Mouse (Mus musculus) kidney, embryonic 15.5 days (tissue): Measurements from ENCODE around the gene Nup85. TPM values are rescaled to one million over a fixed set of nuclear protein-coding genes. Genes with fewer than 3 reads are reported as not detected.

Experiments
- ATAC-seq: fragments of 200-750 bp; cut with Nextera tagmentation; replicated peaks from 2 replicates; pipeline ENCODE4 v1.8.0; 2017; ENCODE audit warnings: moderate TSS enrichment; ENCODE audit not compliant: low FRiP score
- H3K27ac ChIP-seq: fragments of 300-500 bp; sonication (generic); 2 replicates; pipeline ENCODE4 v1.5.1; 2015; ENCODE audit warnings: mild to moderate bottlenecking, inconsistent platforms
- H3K27me3 ChIP-seq: fragments of 300-500 bp; sonication (generic); 2 replicates; pipeline ENCODE4 v1.6.1; 2015; ENCODE audit warnings: inconsistent platforms
- H3K36me3 ChIP-seq: fragments of 300-500 bp; sonication (generic); 2 replicates; pipeline ENCODE4 v1.6.1; 2015; ENCODE audit warnings: inconsistent platforms
- H3K4me1 ChIP-seq: fragments of 300-500 bp; sonication (generic); 2 replicates; pipeline ENCODE4 v1.6.1; 2015; ENCODE audit warnings: inconsistent platforms
- H3K4me2 ChIP-seq: fragments of 300-500 bp; sonication (generic); 2 replicates; pipeline ENCODE4 v1.6.1; 2015; ENCODE audit warnings: moderate library complexity, mild to moderate bottlenecking, inconsistent platforms
- H3K4me3 ChIP-seq: fragments of 300-500 bp; sonication (generic); replicated peaks from 2 replicates; pipeline ENCODE4 v1.5.1; 2015; ENCODE audit warnings: mild to moderate bottlenecking, inconsistent platforms
- H3K9ac ChIP-seq: fragments of 300-500 bp; sonication (generic); 2 replicates; pipeline ENCODE4 v1.6.1; 2015; ENCODE audit warnings: mild to moderate bottlenecking, inconsistent platforms
- H3K9me3 ChIP-seq: fragments of 300-500 bp; sonication (generic); replicated peaks from 2 replicates; pipeline ENCODE4 v1.6.1; 2016; ENCODE audit warnings: inconsistent platforms
- WGBS: fragments of 180-500 bp; shearing (Covaris S2); methylation state at CpG from one replicate; pipeline ENCODE4 v1.1.7; 2015; ENCODE audit warnings: mixed read lengths; 5-methylcytosine and 5-hydroxymethylcytosine counted together
- polyA plus RNA-seq: library from polyadenylated mRNA; unstranded; fragments of >200 nt; fragmentation: Nextera tagmentation; extraction: Ambion mirVana; gene quantifications from 2 replicates; pipeline ENCODE4 v1.2.1, GENCODE M21; 2015

The Nup85 gene
- polyA plus RNA-seq, 1 experiment from 2014 or later = 190 TPM

DNA sequence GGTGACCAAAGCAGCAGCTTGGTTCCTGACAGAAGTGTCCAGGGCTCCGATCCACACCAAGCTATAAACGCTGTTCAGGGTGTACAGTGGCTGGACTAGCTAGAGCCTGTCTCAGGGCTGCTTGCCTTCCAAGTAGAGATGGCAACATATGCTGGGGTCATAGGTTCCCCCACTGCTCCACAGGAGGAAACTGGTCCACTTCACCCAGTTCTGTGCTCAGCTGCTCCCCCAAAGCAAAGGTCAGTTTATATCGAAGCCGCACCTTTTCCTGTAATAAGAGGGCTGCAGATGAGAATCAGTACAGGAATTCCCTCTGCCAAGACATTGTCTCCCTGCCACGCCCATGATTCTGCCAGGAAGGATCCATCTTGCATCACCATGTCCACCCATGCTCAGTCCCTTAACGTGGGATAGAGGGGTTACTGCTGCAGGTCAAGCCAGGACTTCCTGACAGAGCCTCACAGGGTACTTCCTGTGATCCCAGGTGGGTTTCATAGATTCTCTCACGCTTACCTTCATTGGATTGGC is 21.4 kb downstream of the Nup85 start:
- peaks cover 97% of the 10 kb centered on the region for H3K36me3 ChIP-seq
- no peak overlapping the region for H3K9ac ChIP-seq
- no peaks in the 10 kb centered on the region for H3K27me3 ChIP-seq
- H3K4me2 ChIP-seq = no peak overlapping the region
- 86% methylated on average over 7 of the region's 7 CpGs for WGBS
- H3K4me3 ChIP-seq = no peak overlapping the region
- H3K9me3 ChIP-seq = no peaks in the 10 kb centered on the region
- H3K4me1 ChIP-seq = no peaks in the 10 kb centered on the region
- no peak for ATAC-seq
- H3K27ac ChIP-seq = no peak overlapping the region

DNA sequence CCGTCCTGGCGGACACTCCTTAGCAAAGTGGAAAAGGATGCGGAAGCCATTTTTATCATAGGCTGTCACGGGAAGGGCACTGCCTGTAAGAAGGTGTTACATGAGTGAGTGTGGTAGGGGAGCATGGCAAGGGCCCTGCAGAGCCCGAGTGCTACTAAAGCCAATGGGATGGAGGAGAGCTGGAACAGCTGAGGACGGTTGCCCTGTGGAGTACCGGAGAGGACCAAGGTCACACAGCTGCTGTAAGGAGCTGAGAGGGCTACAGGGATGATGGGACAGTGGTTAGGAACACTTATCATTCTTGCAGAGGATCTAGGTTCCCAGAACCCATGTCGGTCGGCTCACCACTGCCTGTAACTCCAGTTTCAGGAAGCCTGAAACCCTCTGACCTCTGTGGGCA is 22.2 kb downstream of the Nup85 start:
- Histone ChIP-seq H3K9me3 (no peaks in the 10 kb centered on the region), H3K4me1 (no peaks in the 10 kb centered on the region), H3K27me3 (no peaks in the 10 kb centered on the region), H3K4me3 (no peak overlapping the region), H3K36me3 (peaks cover 97% of the 10 kb centered on the region), H3K27ac (no peak overlapping the region), H3K9ac (no peak overlapping the region), H3K4me2 (no peak overlapping the region)
- WGBS = 89% methylated on average over 9 of the region's 9 CpGs
- ATAC-seq = no peak

DNA sequence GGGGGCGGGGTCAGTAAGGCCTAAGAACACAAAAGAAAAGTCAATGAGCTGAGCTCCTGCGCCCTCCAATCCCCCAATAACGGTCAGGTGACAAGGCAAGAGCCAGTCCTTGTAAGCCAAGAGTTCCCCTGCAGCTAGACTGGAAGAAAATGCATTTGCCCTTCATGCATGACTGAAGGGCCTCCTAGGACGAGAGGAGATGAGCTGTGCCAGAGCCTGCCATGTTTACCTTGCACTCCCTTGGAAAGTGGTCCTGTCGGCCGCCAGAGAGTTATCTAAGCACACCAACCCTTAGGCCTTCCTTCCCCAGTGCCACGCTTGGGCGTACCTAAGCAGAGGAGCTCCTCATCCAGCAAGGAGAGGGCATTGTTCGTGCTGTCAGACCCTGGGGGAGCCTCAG is 23.8 kb downstream of the Nup85 start:
- no peak overlapping the region for H3K4me2 ChIP-seq
- no peaks in the 10 kb centered on the region for H3K27me3 ChIP-seq
- ATAC-seq = 0 out of 2 replicates have a peak, but pooled peaks have one; percentile 28
- no peak overlapping the region for H3K4me3 ChIP-seq
- 72% methylated on average over 9 of the region's 9 CpGs for WGBS
- 0 out of 2 replicates have a peak overlapping the region, but pooled peaks have one; percentile 13 for H3K27ac ChIP-seq
- no peaks in the 10 kb centered on the region for H3K4me1 ChIP-seq
- no peaks in the 10 kb centered on the region for H3K9me3 ChIP-seq
- H3K36me3 ChIP-seq = peaks cover 96% of the 10 kb centered on the region
- H3K9ac ChIP-seq = no peak overlapping the region

DNA sequence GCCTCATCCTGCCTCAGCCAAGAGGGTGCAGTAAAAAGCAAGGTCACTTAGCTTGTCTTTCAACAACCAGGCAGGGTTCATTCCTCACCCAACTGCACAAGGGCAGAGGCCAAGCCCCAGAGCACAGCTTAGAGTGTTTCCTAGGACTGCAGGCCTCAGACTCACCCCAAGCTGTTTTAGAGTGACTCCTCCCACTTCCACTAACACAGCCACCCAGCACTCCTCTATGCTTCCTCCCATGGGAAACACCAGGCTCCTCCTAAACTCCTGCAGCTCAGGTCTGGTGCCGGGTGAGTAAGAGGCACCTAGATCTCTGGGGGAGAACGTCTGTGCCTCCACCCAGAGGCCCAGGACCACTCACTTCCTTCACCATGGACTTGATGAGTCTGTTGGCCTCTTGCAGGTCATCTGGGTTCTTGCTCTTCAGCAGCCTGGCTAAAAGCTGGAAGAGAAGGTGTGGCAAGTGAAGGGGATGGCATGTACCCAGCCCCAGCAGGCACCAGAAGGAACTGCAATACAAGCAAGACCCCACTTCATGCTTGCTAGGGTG is 26.4 kb downstream of the Nup85 start:
- H3K4me1 ChIP-seq = no peaks in the 10 kb centered on the region
- ATAC-seq = no peak
- WGBS = 81% methylated on average over 2 of the region's 2 CpGs
- no peak overlapping the region for H3K9ac ChIP-seq
- H3K4me3 ChIP-seq = no peak overlapping the region
- H3K27ac ChIP-seq = no peak overlapping the region
- H3K36me3 ChIP-seq = peaks cover 96% of the 10 kb centered on the region
- no peak overlapping the region for H3K4me2 ChIP-seq
- H3K9me3 ChIP-seq = no peaks in the 10 kb centered on the region
- H3K27me3 ChIP-seq = no peaks in the 10 kb centered on the region

DNA sequence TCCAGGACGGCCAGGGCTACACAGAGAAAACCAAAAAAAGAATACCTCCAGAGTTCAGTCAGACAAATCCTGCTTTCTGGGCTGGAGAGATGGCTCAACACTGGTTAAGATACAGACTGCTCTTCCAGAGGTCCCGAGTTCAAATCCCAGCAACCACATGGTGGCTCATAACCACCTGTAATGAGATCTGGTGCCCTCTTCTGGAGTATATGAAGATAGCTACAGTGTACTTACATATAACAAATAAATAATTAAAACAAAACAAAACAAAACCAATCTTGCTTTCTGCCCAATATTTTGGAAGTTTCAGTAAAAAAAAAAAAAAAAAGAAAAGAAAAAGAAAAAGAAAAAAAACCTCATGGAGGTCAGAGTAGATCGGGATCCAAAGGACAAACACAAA is 31.0 kb downstream of the Nup85 start:
- WGBS = 93% methylated on average over 3 of the region's 3 CpGs
- H3K36me3 ChIP-seq = peaks cover 89% of the 10 kb centered on the region
- no peak overlapping the region for H3K4me3 ChIP-seq
- no peaks in the 10 kb centered on the region for H3K9me3 ChIP-seq
- no peak overlapping the region for H3K9ac ChIP-seq
- no peak overlapping the region for H3K4me2 ChIP-seq
- H3K27ac ChIP-seq = no peak overlapping the region
- ATAC-seq = no peak
- peaks cover 4% of the 10 kb centered on the region; the same call in 1 of the 2 replicates for H3K4me1 ChIP-seq
- H3K27me3 ChIP-seq = no peaks in the 10 kb centered on the region

DNA sequence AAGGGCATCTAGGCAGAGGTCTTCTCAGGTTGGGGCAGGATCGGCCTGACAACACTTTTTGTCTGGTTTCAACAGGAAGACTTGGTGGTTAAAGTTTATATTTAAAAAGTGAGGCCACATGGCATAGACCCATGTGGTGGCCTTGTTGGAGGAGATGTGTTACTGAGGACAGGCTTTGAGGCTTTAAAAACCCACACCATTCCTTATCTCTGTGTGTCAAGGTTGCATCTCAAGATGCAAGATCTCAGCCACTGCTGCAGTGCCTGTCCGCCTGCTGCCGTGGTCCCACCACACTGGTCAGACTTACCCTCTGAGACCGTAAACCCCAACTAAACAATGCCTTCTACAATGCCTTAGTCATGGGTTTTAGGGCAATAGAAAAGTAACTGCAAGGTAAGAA is 34.1 kb downstream of the Nup85 start:
- Histone ChIP-seq H3K9me3 (no peaks in the 10 kb centered on the region), H3K27me3 (no peaks in the 10 kb centered on the region), H3K36me3 (peaks cover 58% of the 10 kb centered on the region), H3K9ac (no peak overlapping the region), H3K4me2 (no peak overlapping the region), H3K4me3 (no peak overlapping the region), H3K27ac (no peak overlapping the region), H3K4me1 (peaks cover 26% of the 10 kb centered on the region)
- 92% methylated on average over 4 of the region's 4 CpGs for WGBS
- ATAC-seq = no peak

DNA sequence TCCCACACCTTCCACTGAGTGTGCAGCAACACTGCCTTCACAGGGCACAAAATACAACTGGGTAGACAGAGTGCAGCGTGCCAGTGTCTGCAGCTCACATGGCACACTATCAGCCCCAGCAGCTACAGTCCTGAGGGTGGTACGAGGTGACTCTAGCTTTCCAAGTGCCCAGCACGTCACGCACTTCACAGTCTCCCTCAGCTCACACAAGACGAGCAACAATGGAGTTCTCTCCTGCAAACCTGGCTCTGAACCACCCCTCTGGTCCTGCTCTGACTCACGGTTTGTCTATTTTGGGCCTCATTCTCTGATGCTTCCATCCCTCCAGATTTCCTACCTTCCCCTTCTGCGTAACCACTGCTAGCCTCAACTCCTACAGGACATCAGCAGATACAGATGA is 35.5 kb downstream of the Nup85 start:
- no peaks in the 10 kb centered on the region for H3K9me3 ChIP-seq
- H3K27ac ChIP-seq = no peak overlapping the region
- H3K4me2 ChIP-seq = no peak overlapping the region
- H3K4me1 ChIP-seq = peaks cover 29% of the 10 kb centered on the region
- H3K9ac ChIP-seq = no peak overlapping the region
- H3K36me3 ChIP-seq = peaks cover 44% of the 10 kb centered on the region
- WGBS = 93% methylated on average over 7 of the region's 7 CpGs
- no peak for ATAC-seq
- no peak overlapping the region for H3K4me3 ChIP-seq
- H3K27me3 ChIP-seq = no peaks in the 10 kb centered on the region

DNA sequence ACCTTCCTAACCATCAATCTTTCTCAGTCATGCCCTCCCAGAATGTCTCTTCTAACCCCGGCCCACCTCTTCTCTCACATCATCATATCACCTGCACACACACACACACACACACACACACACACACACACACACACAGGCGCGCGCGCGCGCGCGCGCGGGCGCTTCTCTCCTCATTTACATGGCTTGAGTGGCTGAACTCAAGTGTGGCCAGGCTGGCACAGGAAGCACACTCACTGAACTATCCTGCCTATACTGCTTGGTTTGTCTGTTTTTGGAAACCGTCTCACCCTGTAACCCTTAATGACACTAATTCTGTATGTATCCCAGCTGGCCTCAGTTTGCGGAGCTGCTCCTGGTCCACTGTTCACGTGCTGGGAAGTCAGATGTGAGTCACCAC is 36.5 kb downstream of the Nup85 start:
- H3K27me3 ChIP-seq = no peaks in the 10 kb centered on the region
- 89% methylated on average over 15 of the region's 15 CpGs for WGBS

DNA sequence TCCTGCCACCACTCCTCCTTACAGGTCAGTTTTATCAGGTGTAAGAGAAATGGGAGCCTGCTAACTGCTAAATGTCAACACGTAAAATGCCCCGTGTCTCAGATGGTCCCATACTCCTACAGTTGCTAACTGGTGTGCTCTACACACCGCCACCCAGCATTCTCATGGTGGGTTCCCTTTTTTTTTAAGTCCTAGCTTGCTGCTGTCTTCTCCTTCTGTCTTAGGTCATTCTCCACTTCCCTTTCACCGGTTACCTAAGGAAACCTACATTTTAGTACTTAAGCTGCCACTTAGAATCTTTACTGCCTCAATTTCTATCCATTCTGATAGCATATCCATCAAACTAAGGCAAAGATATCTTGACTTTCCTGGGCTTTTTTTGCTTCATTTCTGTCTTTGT is 36.9 kb downstream of the Nup85 start:
- ATAC-seq = no peak
- Histone ChIP-seq H3K27ac (no peak overlapping the region), H3K4me3 (no peak overlapping the region), H3K4me1 (peaks cover 40% of the 10 kb centered on the region), H3K9ac (no peak overlapping the region), H3K9me3 (no peaks in the 10 kb centered on the region), H3K4me2 (no peak overlapping the region), H3K36me3 (peaks cover 41% of the 10 kb centered on the region), H3K27me3 (no peaks in the 10 kb centered on the region)
- 86% methylated on average over 4 of the region's 4 CpGs for WGBS

More for the DNA sequence above, 36.5 kb downstream of the Nup85 start:
- H3K9ac ChIP-seq = no peak overlapping the region
- no peaks in the 10 kb centered on the region for H3K9me3 ChIP-seq
- H3K4me2 ChIP-seq = no peak overlapping the region
- H3K36me3 ChIP-seq = peaks cover 41% of the 10 kb centered on the region
- peaks cover 39% of the 10 kb centered on the region for H3K4me1 ChIP-seq
- no peak overlapping the region for H3K4me3 ChIP-seq
- no peak for ATAC-seq
- no peak overlapping the region for H3K27ac ChIP-seq

DNA sequence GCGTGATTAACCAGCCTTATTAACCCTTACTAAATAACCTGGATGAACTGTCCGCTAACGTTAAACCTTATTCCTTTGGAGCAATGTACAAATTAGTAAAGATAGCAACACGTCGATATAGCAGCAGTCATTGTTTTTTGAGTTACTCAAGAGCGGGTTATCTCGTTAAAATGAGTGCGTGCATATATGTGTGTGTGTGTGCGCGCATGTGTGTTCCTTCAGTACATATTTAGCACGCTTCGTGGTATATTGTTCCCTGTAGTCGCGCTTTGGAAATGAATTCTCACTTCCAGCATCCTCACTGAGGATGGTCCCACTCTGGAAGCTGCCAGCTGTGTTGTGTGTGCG is 38.9 kb downstream of the Nup85 start:
- H3K4me2 ChIP-seq = peak overlapping the region; percentile 85
- peaks cover 40% of the 10 kb centered on the region for H3K4me1 ChIP-seq
- no peaks in the 10 kb centered on the region for H3K9me3 ChIP-seq
- peaks cover 46% of the 10 kb centered on the region for H3K36me3 ChIP-seq
- peak overlapping the region; percentile 95 for H3K27ac ChIP-seq
- no peaks in the 10 kb centered on the region for H3K27me3 ChIP-seq
- H3K9ac ChIP-seq = peak overlapping the region; percentile 98
- peak overlapping the region; percentile 88 for H3K4me3 ChIP-seq
- 3% methylated on average over 15 of the region's 15 CpGs for WGBS
- no peak for ATAC-seq

DNA sequence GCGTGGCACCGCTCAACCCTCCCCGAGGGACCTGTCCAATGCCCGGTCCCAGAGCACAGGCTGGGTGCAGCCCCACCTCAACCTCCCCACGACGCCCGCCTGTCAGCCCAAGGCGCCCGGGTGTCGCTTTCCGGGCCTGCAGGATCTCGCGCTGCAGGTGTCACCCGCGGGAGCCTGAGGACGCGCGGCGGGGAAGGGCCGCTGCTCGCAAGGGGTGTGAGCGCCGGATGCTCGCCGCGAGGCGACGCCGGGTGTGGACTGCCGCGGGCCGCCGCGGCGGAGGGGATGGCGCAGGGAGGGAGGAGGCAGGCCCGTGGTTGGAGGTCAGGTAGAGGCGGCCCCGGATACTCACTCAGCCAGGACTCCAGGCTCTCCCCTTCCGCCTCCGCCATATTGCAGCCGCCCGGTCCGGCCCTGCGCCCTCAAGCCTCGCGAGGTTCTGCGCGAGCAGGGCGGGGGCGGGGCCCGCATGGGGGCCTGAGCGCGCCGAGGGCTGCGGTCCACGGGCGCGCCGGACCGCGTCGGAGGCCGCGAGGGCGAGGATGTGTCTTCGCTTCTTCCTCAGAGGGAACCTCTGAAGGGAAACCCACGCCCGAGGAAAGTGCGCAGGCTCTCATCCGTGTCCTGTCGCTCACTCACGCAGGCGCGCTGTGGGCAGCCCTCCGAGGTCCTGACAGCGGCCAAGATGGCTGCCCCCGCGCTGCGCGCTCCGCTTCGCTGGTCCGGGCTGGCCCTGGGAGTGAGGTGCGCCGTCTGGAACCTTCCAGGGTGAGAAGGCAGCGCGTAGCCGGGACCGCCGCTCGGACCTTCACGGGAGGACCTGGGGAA is 39.5 kb downstream of the Nup85 start, which contains the start of the genes Mrps7 and Gga3:
Gene Mrps7 (plus strand): TSS at position 450 of the 828 bp plus-strand sequence.
Gene Gga3 (minus strand): TSS at position 576 of the 828 bp plus-strand sequence.
- under 1% methylated on average over 79 of the region's 93 CpGs for WGBS
- Histone ChIP-seq H3K9ac (peak within 1 kb of the TSS; percentile 98), H3K27me3 (no peaks in the 10 kb centered on the region), H3K4me3 (peak within 1 kb of the TSS; percentile 88), H3K27ac (peak within 1 kb of the TSS; percentile 95), H3K36me3 (peaks cover 46% of the 10 kb centered on the region), H3K4me1 (peaks cover 40% of the 10 kb centered on the region), H3K4me2 (peak within 1 kb of the TSS; percentile 85), H3K9me3 (no peaks in the 10 kb centered on the region)
- peak; percentile 97 for ATAC-seq

DNA sequence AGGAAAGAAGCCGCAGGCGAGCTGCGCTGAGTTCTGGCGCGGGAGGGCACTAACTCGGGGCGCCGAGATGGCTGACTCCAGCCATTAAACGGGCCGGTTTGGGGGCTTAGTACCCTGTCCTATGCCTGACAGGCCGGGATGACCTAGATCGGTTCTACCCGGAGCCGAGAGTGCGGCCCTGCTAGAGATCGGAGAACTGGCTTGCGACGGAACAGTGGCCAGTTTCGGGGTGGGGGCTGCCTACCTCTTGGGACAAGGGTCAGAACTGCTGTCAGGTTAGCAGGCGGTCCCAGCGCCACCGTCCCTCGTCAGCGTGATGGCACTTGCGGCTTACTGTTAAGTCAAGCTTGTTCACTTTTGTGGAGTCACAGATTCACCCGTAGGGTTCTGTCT is 40.1 kb downstream of the Nup85 start:
- Histone ChIP-seq H3K4me2 (peak overlapping the region; percentile 85), H3K27me3 (no peaks in the 10 kb centered on the region), H3K9ac (peak overlapping the region; percentile 98), H3K4me1 (peaks cover 41% of the 10 kb centered on the region), H3K9me3 (no peaks in the 10 kb centered on the region), H3K27ac (peak overlapping the region; percentile 95), H3K36me3 (peaks cover 47% of the 10 kb centered on the region), H3K4me3 (peak overlapping the region; percentile 88)
- WGBS = under 1% methylated on average over 26 of the region's 26 CpGs
- ATAC-seq = peak; percentile 31
